Mouse (Mus musculus) E14TG2a.4 (cell line): ENCODE measurements around the gene Map7d3.

Experiments used
- CTCF ChIP-seq: conservative IDR thresholded peaks from 2 replicates; pipeline ENCODE4 v1.5.1; 2014; ENCODE audit warnings: low read length
- NANOG ChIP-seq: IDR thresholded peaks from 2 replicates; pipeline ENCODE4 v1.6.1; 2014; ENCODE audit warnings: borderline replicate concordance, low read length, mixed read lengths

DNA sequence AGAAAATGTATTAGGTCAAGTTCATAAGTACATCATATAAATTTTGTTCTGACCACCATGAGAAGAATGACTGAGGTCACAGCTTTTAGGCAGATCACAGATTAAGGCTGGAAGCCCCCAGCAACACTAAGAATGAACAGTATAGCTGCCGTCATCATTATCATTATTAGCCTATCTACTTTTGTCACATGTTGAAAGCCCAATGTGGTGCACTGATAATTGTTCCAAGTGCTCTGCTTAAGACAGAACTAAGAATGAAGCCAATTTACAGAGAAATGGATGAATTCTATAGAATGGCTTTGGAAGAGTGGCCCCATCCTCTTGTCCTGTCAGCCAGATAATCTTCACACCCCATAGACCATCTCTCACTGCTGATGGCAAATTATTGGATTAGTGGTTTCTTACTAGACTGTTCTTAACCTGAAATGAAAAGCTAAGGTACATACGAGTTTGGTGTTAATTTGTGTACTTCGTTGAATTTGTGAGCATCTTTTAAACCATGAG lies 61.8 kb downstream of the Map7d3 start:
- TF ChIP-seq CTCF = no peak
- TF ChIP-seq NANOG = no peak
